Mouse (Mus musculus) layer of hippocampus, postnatal 14 days (tissue): ENCODE data around the gene Hist1h2br. TPM values are rescaled to one million over a fixed set of nuclear protein-coding genes. Genes with fewer than 3 reads are reported as not detected.
"Not testable (repeated sequence)": the region's sequence is repeated elsewhere in the genome, so short reads cannot be mapped to it uniquely, and the experiment has no call there.

Experiments
- DNase-seq, 2 experiments: peaks; one replicate each; pipeline ENCODE4 v3.0.0; 2021 to 2022; ENCODE audit warnings: low spot score in 2 of 2, mixed read lengths in 1 of 2
- microRNA-seq, 2 experiments: library from miRNA; unstranded; fragments of <30 nt; microRNA quantifications; one replicate each; pipeline ENCODE4 v1.2.0; 2021
- total RNA-seq, 2 experiments: library from RNA; stranded (reverse); gene quantifications; 2 replicates each; pipeline ENCODE4 v1.2.3; 2021

The Hist1h2br gene
- total RNA-seq, 2 experiments from 2014 or later = 48.0 to 64.3 TPM

- DNase-seq = not testable (repeated sequence)
These were observed 7.0 kb downstream of the Hist1h2br start for GRCm38 (mm10) chr13:21840508-21840907.

DNA sequence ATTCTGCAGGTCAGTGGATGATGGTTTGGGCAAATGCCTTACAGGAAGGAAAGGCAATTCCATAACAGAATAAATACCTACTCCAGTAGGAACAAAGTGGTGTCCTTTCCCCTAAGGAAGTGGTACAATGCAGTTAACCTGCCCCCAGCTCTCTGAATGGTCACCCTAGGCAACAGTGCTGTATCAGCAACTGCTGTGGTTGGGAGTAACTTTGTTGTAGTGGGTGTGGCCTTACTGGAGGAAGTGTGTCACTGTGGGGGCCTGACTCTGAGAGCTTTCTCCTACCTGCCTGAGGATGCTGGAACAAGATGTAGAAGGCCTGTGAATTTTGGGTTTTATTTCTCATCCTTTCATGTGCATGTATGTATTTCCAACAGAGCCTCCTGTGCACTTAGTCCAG, 12.8 kb downstream of the Hist1h2br start:
- not testable (repeated sequence) for DNase-seq

DNA sequence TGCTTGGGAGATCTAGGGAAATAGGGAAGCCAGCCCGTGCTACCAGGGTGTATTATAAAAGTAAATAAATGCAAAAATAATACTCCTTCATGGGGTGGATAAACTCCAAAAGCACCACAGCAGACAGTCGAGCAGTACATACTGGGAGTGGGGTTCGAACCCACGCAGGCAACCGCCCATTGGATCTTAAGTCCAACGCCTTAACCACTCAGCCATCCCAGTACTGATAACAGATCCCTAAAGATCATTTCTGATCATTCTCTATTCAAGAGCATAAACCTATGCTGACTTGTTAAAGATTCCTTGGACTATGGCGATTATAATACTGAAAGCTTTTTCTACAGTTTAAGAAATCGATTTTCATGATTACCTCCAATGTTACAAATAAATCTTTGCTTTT, 14.3 kb downstream of the Hist1h2br start:
- no peak for DNase-seq

GRCm38 (mm10) chr13:21850696-21851095, 17.2 kb downstream of the Hist1h2br start:
- DNase-seq = not testable (repeated sequence)

- DNase-seq = no peak
These were observed 18.8 kb downstream of the Hist1h2br start for GRCm38 (mm10) chr13:21852215-21852945.

- DNase-seq = peak; percentile 65 to 78
These were observed 21.6 kb downstream of the Hist1h2br start for GRCm38 (mm10) chr13:21855146-21855545.

- peak; percentile 24 to 86 for DNase-seq
These were observed 22.2 kb downstream of the Hist1h2br start for GRCm38 (mm10) chr13:21855698-21856162.

GRCm38 (mm10) chr13:21861608-21862007, 28.1 kb downstream of the Hist1h2br start:
- DNase-seq = no peak

GRCm38 (mm10) chr13:21865503-21865902, 32.0 kb downstream of the Hist1h2br start:
- not testable (repeated sequence) for DNase-seq

DNA sequence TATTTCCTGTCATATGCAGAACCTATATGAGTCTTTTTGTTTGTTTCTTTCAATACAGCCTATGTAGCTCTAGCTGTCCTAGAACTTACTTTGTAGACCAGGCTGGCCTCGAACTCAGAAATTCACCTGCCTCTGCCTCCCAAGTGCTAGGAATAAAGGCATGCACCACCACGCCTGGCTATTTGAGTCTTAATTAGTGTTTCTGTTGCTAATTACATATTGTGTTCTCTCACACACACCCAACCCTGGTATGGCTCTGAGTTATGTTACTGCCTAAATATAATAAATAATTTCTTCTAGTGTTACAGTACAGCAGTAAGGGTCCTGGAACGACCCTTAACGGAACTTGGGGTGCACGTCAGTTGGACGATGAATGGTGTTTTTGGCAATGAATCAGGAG, 47.2 kb downstream of the Hist1h2br start:
- no peak for DNase-seq

GRCm38 (mm10) chr13:21881878-21882669, 48.5 kb downstream of the Hist1h2br start:
- peak; percentile 29 to 33 for DNase-seq

DNA sequence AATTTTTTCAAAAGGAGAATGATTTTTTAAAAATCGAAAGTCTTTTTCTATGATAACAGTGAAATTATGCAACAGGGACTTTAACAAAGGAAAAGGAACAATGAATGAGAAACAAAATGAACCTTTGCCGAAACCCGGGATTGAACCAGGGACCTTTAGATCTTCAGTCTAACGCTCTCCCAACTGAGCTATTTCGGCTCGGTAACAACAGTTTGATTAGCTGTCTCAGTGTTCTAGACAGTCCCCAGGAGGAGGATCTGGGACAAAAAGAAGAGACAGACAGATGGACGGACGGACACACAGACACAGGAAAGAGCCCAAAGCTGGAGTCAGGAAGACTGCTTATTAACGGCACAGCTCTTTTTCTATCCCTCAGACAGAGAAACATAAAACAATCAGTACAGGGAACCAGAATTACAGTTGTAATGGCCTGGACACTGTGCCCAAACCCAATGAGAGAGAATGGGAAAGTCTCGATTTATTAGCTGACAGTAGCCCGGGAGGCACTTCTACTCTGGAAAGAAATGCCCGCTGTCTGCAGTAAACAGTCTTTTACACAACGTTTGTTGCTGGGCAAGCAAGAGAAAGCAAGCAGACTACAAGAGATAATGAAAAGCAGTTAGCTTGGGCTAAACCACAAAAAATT, 49.3 kb downstream of the Hist1h2br start:
- DNase-seq = peak; percentile 60 to 63

GRCm38 (mm10) chr13:21883407-21883806, 49.9 kb downstream of the Hist1h2br start:
- no peak for DNase-seq

DNA sequence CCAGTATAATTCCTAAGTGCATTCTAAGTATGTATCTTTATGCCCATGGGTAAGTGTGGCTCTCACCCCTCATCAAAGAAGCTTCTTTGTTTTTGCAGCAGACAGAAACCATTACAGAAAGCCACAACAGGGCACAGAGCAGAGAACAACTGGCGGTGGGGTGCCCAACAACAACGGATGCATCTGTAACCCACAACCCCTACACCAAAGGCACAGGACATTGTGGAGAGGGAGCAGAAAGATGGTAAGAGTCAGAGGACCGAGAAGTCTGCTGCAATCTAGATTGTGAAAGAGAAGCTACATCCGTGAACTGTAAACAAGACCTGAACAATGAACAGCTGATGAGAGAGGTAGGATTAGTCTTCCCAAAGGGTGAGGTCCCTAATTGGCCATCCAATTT, 51.0 kb downstream of the Hist1h2br start:
- DNase-seq = no peak

Small RNA genes within 50 kb of the gene (microRNA-seq; reads per million reads assigned to microRNA genes)
- gene Gm19658 = 0 reads per million in 2 experiments
- gene Gm44346 = 0 reads per million in 2 experiments
- gene Gm44466 = 0 reads per million in 2 experiments

Other genes starting within 250 kb of the Hist1h2br start
- gene Olfr1362, start 219.7 kb upstream of the Hist1h2br start, total RNA-seq = not detected
- not detected for gene Olfr11, start 191.2 kb upstream of the Hist1h2br start, total RNA-seq
- not detected for gene Olfr1361, start 170.4 kb upstream of the Hist1h2br start, total RNA-seq
- not detected for gene Olfr1360, start 156.3 kb upstream of the Hist1h2br start, total RNA-seq
- not detected for gene Olfr1359, start 135.6 kb upstream of the Hist1h2br start, total RNA-seq
- gene Hist1h2bl, start 117.6 kb upstream of the Hist1h2br start, total RNA-seq = 10 to 100 TPM; 31.7 to 51.2 TPM
- 10 to 100 TPM; 17.4 to 55.0 TPM for gene Hist1h2ai, start 117.3 kb upstream of the Hist1h2br start, total RNA-seq
- 10 to 100 TPM; 68.2 to 84.2 TPM for gene Hist1h3h, start 116.1 kb upstream of the Hist1h2br start, total RNA-seq
- 10 to 100 TPM in 1 of 2 experiments, 1 to 10 TPM in 1; 8.6 to 12.7 TPM for gene Hist1h2bm, start 111.7 kb upstream of the Hist1h2br start, total RNA-seq
- gene Hist1h4j, start 98.7 kb upstream of the Hist1h2br start, total RNA-seq = 10 to 100 TPM; 14.3 to 15.3 TPM
- 100 to 1,000 TPM; 229 to 266 TPM for gene Hist1h4k, start 83.2 kb upstream of the Hist1h2br start, total RNA-seq
- 10 to 100 TPM; 17.1 to 19.9 TPM for gene Hist1h2ak, start 79.9 kb upstream of the Hist1h2br start, total RNA-seq
- 10 to 100 TPM; 18.8 to 20.0 TPM for gene Hist1h2bn, start 79.6 kb upstream of the Hist1h2br start, total RNA-seq
- 10 to 100 TPM; 10.5 to 20.6 TPM for gene Hist1h1b, start 53.1 kb upstream of the Hist1h2br start, total RNA-seq
- 10 to 100 TPM; 59.5 to 93.2 TPM for gene Hist1h3i, start 50.4 kb upstream of the Hist1h2br start, total RNA-seq
- 1 to 10 TPM; 1.7 to 1.8 TPM for gene Hist1h2an, start 46.5 kb upstream of the Hist1h2br start, total RNA-seq
- gene Hist1h2bp, start 46.3 kb upstream of the Hist1h2br start, total RNA-seq = 10 to 100 TPM; 12.3 to 16.4 TPM
- gene Hist1h2bq, start 23.5 kb upstream of the Hist1h2br start, total RNA-seq = 10 to 100 TPM; 47.8 to 64.2 TPM
- 10 to 100 TPM; 28.2 to 31.2 TPM for gene Hist1h2ao, start 23.3 kb upstream of the Hist1h2br start, total RNA-seq
- gene Hist1h4m, start 22.0 kb upstream of the Hist1h2br start, total RNA-seq = 100 to 1,000 TPM; 159 to 222 TPM
- gene Hist1h4n, start 1.5 kb upstream of the Hist1h2br start, total RNA-seq = 10 to 100 TPM; 30.8 to 35.7 TPM
- gene Hist1h2ap, start 236 bp upstream of the Hist1h2br start, total RNA-seq = 10 to 100 TPM; 20.7 to 37.1 TPM
- 1 to 10 TPM; 3.4 to 3.8 TPM for gene Zfp184, start 111.4 kb downstream of the Hist1h2br start, total RNA-seq
- gene Pom121l2, start 147.5 kb downstream of the Hist1h2br start, total RNA-seq = under 1 TPM in 1 of 2 experiments, not detected in 1; 0.19 TPM
- under 1 TPM in 1 of 2 experiments, not detected in 1; 0.46 TPM for gene Prss16, start 176.0 kb downstream of the Hist1h2br start, total RNA-seq
- 10 to 100 TPM; 60.0 to 62.5 TPM for gene Hist1h2ah, start 201.8 kb downstream of the Hist1h2br start, total RNA-seq
- 10 to 100 TPM; 22.2 to 42.1 TPM for gene Hist1h2bk, start 202.1 kb downstream of the Hist1h2br start, total RNA-seq
- 10 to 100 TPM; 42.3 to 60.3 TPM for gene Hist1h4i, start 207.6 kb downstream of the Hist1h2br start, total RNA-seq
- 10 to 100 TPM; 26.7 to 27.2 TPM for gene Hist1h2ag, start 209.2 kb downstream of the Hist1h2br start, total RNA-seq
- 10 to 100 TPM; 17.3 to 22.7 TPM for gene Hist1h2bj, start 209.5 kb downstream of the Hist1h2br start, total RNA-seq